Mouse (Mus musculus): ENCODE measurements around the gene Naa35.
"Not testable (repeated sequence)": the region's sequence is repeated elsewhere in the genome, so short reads cannot be mapped to it uniquely, and the experiment has no call there.

Naa35 gene

DNA sequence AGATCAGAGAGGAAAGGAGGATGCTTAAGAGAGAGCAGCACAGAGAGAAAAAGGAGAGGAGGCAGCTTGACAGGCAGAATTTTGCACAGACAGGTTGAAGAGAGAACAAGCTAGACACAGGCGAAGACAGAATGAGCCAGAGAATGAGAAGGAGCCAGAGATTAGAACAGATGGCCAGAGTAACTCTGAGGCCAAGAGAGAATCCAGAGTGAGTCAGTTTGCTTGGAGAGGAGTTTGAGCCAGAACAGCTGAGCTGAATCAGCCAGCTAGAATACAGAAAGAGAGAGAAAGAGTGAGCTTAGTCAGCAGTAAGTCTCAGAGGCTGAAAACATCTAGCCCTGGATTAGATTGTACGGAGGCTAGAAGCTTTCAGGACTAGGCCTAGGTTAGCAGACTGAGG is 12.5 kb upstream of the Naa35 start:
- DNase-seq (ENCODE audit: low read depth, low spot score), result no peak

DNA sequence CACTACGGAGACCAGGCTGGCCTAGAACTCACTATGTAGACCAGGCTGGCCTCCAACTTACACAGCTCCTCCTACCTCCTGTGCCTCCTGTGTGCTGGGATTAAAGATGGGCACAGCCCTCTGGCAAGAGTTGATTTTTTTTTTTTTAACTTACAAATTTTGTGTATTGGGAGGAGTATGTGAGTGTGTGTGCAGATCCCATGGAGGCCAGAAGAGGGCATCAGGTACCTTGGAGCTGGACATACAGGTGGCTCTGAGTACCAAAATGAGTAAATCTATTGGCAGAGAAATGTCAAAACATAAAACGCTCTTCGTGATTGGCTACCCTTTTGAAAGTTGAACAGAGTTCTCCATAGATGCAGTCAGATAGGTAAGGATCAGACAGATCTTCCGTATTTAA is 4.1 kb upstream of the Naa35 start:
- no peak for DNase-seq (ENCODE audit: low read depth, low spot score)

DNA sequence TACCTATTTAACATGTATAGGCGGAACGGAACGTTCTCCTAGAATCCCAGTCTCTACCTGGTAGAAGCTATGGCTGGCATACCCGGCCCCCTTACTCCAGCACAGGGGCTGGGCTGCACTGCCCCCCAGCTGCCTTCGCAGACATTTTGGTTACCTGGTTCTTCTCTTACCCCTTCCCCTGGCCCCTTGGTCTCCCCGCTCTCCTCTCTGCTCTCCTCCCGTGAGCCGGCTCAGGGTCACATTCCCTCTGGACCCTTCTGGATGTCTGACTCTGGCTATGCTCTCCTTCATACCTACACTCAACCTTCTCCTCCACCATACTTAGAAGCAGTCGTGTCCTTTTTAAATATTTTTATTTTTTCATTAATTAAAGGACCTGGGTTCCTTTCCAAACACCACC is 578 bp upstream of the Naa35 start:
- DNase-seq (ENCODE audit: low read depth, low spot score), result no peak

DNA sequence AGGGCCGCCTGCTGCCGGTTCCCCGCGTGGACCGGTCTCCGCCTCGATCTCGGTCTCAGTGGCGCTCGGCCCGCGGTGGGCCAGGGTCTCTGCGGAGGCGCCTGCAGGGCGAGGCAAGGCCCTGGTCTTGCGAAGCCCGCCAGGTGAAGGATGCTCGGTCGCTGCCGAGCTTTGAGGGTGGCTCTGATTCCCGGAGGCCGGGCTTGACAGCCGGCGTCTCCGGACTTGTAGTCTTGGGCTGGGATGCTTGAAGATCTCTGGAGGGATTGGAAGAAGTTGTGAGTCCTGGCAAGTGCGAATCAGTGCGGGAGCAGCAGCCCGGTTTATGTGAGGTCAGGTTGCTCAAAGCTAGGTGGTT is 568 bp downstream of the Naa35 start:
- DNase-seq (ENCODE audit: low read depth, low spot score), result no peak

DNA sequence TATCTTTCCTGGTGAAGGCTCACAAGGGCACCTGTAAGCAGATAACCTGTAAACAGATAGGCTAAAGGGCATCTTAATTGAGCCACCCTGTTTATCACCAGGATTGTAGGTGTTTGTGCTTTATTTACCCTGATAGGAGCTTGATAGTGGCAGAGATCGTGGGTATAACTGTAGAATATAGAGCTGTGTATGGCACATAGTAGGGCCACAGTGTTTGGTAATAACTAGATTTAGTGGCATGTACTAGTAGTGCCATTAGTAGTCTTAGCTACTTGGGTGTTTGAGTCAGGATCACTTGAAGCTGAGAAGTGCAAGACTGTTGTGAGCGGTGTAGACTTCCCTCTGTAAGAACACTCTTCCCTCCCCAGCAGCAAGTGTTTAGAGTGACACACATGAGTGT is 2.1 kb downstream of the Naa35 start:
- DNase-seq (ENCODE audit: low read depth, low spot score), result no peak

DNA sequence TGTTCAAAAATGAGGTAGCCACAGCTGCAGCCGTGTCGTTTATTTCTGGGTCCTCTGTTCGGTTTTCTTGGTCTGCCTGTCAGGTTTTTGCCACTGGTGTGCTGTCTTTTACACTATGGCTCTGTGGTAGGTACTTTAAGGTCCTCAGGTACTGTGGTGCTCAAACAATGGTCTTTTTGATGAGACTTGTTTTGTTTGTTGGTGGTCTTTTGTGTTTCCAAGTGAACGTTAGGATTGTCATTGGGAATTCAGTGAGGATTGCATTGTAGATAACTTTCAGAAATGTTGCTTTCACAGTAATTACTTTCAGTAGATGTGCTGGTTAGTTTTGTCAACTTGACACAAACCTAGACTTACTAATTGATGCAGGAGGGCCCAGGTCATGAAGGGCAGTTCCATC is 4.6 kb downstream of the Naa35 start:
- DNase-seq (ENCODE audit: low read depth, low spot score), result no peak

DNA sequence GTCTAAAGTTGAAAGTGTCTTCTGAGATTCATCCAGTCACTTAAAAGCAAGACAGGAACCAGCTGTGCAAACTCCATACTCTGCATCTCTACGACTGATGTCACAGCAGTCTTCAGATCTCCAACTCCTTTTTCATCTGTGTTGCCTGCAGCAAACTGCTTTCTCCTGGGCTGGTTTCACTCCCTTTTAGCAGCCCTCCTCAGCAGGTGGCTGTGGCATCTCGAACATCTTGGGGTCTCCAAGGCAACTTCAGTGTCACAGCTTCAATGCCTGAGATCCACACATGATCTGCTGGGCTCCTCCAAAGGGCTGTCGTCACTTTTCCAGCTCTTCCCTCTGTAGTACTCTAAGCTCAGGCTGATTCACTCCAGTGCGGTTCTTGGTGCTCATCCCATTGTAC is 5.6 kb downstream of the Naa35 start:
- no peak for DNase-seq (ENCODE audit: low read depth, low spot score)

DNA sequence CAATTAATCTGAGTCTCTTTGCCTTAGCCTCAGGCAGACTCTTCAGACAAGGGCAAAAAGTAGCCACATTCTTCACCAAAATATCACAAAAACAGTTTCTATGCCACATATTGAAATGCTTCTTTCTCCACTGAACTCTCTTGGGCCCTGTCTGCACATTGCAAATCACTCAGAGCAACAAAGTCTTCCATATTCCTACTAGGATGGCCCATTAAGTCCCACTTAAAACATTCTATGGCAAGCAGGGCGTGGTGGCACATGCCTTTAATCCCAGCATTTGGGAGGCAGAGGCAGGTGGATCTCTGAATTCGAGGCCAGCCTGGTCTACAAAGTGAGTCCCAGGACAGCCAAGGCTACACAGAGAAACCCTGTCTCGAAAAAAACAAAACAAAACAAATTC is 7.0 kb downstream of the Naa35 start:
- not testable (repeated sequence) for DNase-seq (ENCODE audit: low read depth, low spot score)

DNA sequence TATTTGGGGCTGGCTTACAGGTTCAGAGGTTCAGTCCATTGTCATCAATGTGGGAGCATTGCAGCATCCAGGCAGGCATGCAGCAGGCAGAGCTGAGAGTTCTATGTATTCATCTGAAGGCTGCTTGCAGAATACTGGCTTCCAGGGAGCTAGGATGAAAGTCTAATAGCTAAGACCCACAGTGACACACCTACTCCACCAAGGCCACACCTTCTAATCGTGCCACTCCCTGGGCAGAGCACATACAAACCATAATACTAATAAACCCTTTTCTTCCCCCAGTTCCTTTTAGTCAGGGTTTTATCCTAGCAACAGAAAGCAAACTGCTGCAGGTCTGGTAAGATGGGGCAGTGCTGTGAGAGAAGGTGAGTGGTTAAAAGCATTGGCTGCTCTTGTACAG is 7.6 kb downstream of the Naa35 start:
- no peak for DNase-seq (ENCODE audit: low read depth, low spot score)

DNA sequence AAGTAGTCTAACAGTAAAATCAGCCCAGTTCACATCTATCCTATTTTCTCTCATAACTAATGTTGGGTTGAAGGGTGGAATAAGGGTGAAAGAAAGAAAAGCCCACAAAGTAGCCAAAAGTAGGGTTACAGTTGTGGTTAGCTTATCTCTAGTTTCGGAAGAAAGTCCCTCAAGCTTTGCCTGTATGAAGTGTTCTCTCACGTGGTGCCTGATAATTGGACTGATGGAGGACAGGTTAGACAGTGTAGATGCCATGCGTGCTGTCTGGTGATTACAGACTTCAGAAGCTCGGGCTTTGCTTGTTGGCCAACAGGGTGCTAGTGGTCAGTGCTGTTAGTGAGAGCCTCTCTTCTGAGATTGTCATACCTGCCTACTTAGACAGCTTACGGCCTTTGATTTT is 18.0 kb downstream of the Naa35 start:
- no peak for DNase-seq (ENCODE audit: low read depth, low spot score)

DNA sequence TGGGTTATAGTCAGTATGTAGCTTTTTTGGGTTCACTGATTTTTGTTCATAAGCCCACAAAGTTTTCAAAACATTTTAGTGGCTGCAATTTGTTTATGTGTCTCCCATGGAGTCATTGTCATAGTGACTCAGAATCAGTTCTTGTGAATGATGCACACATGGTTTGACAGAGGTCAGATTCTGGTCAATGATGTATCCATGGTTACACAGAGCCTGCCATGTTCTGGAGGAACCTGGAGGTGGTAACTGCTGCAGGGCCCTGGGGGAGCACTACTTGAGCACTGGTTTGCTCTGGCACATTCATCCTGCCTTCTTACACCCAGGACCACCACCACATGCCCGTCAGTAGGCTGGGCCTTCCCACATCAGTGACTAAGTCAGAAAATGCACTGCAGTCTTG is 19.5 kb downstream of the Naa35 start:
- no peak for DNase-seq (ENCODE audit: low read depth, low spot score)

DNA sequence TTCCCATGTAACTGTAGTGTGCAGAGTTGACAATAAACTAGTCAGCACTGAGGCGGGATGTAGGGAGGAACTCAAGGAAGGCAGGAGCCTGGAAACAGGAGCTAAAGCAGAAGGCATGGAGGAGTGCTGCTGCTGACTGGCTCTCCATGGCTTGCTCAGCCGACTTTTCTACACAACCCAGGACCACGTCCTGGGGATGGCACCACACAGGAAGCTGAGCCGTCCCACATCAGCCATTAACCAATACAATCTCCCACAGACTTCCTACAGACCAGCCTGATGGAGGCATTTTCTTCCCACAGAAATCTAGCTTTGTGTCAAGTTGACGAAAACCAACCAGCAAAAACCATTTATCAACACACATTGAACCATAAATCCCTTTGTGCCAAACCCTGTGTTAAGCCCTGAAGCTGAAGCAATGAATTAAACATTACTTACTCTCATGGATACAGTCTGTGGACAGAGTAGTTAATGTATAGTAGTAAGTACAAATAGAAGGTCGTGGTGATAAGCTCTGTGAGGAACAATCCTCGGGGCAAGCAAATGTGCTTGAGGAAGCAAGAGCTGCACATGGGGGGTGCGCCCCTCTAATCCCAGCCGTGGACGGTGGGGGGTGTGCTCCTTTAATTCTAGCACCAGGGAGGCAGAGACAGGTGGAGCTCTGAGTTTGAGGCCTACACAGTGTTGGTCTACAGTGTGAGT is 20.3 kb downstream of the Naa35 start:
- no peak for DNase-seq (ENCODE audit: low read depth, low spot score)

DNA sequence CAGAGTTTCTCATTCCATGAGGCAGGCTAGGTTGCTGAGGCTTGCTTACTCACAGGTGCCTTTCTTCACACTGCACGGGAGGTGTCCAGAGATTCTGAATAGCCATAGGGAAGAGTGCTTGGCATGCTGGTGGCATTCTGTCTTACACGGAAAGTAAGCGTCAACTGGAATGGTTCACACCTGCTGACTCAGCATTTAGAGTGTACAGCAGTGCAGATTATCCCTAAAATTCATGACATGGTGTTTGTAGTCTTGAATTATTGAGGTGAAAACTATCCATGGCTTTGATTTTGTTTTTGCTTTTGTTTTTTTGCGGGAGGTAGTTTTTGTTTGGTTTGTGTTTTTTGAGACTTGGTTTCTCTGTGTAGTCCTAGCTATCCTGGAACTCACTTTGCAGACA is 24.8 kb downstream of the Naa35 start:
- DNase-seq (ENCODE audit: low read depth, low spot score), result no peak

DNA sequence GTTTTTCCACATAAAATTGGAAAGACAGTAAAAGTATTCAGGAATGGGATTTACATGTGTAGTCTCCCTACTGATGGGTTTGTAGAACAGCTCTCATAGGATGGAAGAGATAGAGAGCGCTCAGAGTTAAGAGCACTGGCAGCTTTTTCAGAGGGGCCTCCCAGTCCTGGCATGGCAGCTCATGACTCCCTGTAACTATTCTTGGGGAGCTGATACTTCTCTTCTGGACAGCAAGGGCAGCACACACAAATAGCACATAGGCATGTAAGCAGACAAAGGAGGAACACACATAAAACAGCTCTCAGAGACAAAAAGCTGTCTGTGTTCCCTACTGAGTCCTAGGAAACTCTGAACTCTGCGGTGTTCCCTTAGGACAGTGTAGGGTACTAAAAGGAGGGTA is 25.4 kb downstream of the Naa35 start:
- no peak for DNase-seq (ENCODE audit: low read depth, low spot score)

DNA sequence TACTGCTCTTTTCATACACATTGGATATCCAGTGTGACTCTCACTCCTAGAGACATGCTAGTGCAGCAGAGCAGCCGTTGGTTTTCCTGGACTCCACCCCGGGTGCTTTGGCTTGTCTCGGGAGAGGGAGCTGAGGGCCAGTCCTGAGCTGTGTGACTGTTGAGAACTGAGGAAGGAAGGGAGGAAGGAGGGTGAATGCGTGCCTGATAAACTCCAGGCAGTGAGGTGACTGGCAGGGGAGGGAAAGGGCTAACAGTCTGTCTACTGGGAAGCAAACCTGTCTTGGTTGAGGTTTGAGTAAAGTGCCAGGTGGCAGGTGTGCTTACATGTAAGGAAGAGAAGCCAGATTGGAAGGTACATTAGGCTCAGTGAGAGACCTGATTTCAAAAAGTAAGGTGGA is 28.8 kb downstream of the Naa35 start:
- DNase-seq (ENCODE audit: low read depth, low spot score), result no peak

DNA sequence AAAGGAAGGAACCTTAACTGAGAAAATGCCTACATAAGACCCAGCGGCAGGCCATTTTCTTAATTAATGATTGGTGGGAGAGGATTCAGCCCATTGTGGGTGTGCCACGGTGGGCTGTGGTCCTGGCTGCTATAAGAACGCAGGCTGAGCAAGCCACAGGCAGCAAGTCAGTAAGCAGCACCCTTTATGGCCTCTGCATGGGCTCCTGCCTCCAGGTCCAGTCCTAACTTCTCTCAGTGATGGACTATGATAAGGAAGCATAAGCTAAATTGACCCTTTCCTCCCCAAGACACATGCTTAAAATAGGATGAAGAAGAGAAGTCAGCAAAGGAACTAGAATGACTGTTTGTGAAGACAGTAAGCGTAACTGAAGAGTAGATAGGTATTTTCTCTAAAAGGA is 30.1 kb downstream of the Naa35 start:
- DNase-seq (ENCODE audit: low read depth, low spot score), result no peak

DNA sequence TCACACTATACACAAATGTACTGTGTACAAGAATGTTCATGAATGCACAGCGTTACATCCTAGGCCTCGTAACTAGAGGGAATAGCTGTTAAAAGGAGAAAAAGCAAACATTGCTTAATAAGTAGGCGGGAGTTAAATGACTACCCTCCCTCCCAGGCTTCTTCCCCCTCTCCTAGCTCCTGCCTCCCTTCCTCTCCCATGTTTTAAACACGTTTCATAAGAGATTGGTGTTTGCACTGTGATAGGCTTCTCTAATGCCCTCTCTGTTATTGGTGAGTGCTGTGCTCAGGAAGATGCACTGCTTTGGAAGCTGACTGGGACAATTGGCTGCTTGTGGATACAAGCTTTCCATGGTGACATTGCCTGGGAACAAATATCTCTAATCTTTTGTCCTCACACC is 30.5 kb downstream of the Naa35 start:
- no peak for DNase-seq (ENCODE audit: low read depth, low spot score)

DNA sequence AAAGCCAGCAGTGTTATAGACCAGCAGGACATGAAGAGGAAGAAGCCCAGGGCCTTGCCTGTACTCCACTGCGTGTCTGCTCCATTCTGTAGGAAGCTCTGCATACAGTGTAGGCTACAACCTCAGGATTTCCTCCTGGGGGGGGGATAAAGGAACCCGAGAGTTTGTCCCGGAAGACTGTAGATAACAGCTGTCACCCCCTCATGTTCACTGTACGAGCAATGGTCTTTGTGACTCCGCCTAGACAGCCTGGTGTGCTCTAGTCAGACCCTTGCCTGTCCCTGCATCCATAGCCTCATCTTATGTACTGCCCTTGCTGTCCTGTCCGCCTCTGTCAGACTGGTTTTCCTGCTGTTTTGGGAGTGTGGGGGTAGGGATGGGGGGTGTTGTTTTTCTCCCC is 33.4 kb downstream of the Naa35 start:
- DNase-seq (ENCODE audit: low read depth, low spot score), result no peak

DNA sequence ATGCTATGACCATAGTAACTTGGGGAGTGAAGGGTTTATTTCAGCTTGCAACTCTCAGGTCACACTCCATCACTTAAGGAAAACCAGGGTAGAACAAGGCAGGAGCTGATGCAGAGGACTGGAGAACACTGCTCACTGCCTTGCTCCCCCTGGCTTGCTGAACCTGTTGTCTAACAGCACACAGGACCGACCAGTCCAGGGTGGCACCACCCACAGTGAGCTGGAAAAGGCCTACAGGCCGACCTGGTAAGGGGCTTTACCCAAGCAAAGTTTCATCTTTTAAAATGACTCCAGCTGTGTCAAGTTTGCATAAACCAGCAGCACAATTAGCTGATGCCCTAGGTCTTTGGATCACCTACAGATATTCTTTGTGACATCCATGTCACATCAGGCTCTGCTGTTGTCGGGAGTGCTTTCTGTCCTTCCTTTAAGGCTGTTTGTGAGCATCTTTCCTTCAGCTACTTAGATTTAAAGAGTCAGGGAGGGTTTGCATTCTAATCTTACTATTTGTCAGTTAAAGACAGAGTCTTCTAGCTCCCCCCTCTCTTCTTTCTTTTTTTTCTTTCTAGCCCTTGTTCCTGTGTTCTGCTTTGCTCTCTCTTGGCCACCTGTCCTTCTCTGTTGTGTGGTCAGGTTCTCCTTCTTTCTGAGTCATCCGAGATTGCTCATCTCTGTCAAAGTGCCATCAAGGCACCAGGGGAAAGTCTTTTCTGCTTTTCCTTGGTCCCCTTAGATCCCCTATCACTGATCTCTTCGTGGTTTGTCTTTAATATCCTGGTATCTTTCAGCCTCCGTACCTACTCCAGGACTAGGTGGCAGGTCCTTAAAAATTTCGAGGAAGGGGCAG is 36.8 kb downstream of the Naa35 start:
- DNase-seq (ENCODE audit: low read depth, low spot score), result no peak

DNA sequence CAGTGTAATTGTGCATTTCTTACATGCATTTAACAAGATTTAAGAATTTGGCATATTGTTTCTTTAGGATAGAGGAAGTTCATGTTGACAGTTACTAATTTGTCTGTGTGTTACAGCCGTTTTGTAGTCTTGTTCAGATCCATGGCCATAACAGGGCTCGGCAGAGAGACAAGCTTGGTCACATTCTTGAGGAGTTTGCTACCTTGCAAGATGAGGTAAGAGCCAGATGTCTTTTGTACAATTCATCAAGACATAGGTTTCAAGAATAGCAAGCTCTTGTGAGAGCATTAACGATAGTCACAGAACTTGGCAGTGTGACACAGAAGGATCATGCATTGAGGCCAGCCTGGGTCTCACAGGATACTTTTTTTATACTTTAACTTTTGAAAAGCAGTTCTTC is 39.3 kb downstream of the Naa35 start:
- no peak for DNase-seq (ENCODE audit: low read depth, low spot score)

DNA sequence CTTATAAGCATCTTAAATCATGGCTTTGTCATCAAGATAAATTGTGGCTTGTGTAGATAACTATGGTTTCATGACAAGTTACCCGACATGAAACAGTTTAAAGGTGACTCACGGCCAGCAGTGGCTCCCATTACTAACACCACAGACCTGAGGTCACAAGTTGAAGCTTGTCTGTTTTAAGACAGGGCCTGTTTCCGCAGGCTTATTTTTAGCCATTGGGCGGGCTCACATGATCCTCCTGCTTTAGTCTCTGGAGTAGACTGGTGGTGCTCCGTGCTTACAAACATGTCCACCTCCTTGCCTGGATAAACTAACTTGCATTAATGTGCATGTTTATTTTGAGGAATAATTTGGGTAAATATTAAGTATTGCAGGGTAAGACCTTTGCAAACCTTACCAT is 39.8 kb downstream of the Naa35 start:
- no peak for DNase-seq (ENCODE audit: low read depth, low spot score)

DNA sequence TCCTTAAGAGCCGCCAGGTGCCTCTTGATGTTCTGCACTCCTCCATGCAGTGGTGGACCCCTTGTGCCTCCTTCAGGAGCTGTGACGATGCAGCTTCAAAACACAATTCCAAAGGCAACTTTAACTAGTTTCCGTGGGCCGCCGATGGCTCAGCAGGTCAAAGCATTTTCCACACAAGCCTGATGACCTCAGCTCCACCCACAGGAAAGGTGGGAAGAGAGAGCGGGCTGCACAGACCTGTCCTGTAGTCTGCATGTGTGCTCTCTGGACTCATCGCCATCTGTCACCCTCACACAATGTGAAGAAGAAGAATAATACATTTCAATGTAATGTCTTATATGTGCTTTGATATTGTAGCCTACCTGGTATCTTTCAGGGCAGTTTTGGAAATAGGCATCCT is 41.7 kb downstream of the Naa35 start:
- DNase-seq (ENCODE audit: low read depth, low spot score), result no peak

DNA sequence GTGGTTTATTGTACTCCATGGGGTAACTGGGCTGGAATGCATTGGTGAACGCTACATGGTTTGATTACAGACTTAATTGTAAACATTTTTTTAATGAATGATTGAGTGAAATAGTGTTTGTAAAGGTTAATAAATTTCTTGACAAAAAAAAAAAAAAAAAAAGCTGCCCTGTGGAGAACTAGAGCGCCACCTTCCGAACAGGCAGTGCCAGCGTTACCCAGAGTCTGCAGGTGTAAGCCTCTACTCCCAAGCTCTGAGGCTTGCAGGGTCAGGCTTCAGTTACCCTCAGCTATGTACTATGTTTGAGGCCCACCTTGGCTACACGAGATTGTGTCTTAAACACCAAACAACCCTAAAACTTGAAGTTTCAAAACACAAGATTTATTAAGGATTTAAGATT is 49.6 kb downstream of the Naa35 start:
- DNase-seq (ENCODE audit: low read depth, low spot score), result no peak

DNA sequence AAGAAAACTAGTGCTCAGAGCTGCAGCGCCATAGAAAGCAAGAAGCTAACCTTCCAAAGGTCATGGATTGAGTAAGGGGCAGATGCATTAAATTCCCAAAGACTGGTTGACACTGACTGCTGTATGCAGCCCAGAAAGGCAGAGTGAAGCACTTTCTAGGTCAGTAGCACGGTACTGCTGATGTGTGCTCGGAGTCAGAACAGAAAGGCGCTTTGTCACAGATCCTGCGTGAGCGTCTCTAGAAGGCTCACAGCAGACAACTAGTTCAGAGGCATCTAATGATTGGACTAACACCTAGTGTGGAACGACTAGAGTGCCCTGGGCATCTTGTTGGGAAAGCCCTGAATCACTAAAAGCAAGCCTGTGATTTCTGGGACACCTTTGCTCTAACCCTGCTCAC is 52.7 kb downstream of the Naa35 start:
- DNase-seq (ENCODE audit: low read depth, low spot score), result no peak
